Mouse (Mus musculus) spleen, adult 2 months (tissue): ENCODE results near the gene Ercc1.

ENCODE experiments used
- CTCF ChIP-seq: fragments of 200-500 bp; IDR thresholded peaks from 2 replicates; pipeline ENCODE4 v1.5.1; 2011; ENCODE audit warnings: mild to moderate bottlenecking, inconsistent platforms; ENCODE audit not compliant: insufficient read depth, insufficient read length, insufficient replicate concordance; ENCODE audit errors: extremely low read depth
- POLR2A ChIP-seq: fragments of 200-500 bp; IDR thresholded peaks from 2 replicates; pipeline ENCODE4 v1.6.1; 2011; ENCODE audit warnings: low read depth, low read length, inconsistent platforms

GRCm38 (mm10) chr7:19316451-19317161, 28.0 kb upstream of the Ercc1 start:
- TF ChIP-seq POLR2A: no peak
- no peak for TF ChIP-seq CTCF
